In genomic region chr10:63382372-63383279, GRCm38 (mm10) we compare ENCODE assay signal across 8 mouse cellular contexts. TPM values are rescaled to one million over a fixed set of nuclear protein-coding genes. Genes with fewer than 3 reads are reported as not detected.
DNase-seq lines count a peak whose midpoint lies in the region; ATAC-seq lines count a peak whose summit lies in the region.

TSS of gene Dnajc12 (plus strand) at chr10:63382443.

- 0 out of 2 replicates have a peak, but pooled peaks cover 7% of the 10 kb centered on the region for H3K4me1 ChIP-seq in intestine, embryonic 14.5 days (replicated peaks; ENCODE audit: control insufficient read depth, insufficient read depth, low read length)

- H3K27ac ChIP-seq in intestine, embryonic 14.5 days (ENCODE audit: low read depth) = no peak within 1 kb of the TSS

- WGBS in intestine, embryonic 14.5 days = under 1% methylated on average over 28 of the region's 28 CpGs

- intact Hi-C loops in left cerebral cortex, postnatal 14 days (cut with DNase I) = loop anchor here (5.0 kb wide), 2 partner anchors 45 to 70 kb away; no protein-coding TSS in a partner anchor

- peak within 1 kb of the TSS; percentile 59 for H3K4me3 ChIP-seq in intestine, embryonic 14.5 days (ENCODE audit: low read depth, low read length)

- peak; percentile 91 for ATAC-seq in intestine, embryonic 14.5 days (replicated peaks; ENCODE audit: low FRiP score, low TSS enrichment, low read depth)

- H3K4me2 ChIP-seq in intestine, embryonic 14.5 days (ENCODE audit: low read length) = peak within 1 kb of the TSS; percentile 90

- H3K36me3 ChIP-seq in intestine, embryonic 14.5 days (ENCODE audit: control insufficient read depth, insufficient read depth, low read length) = no peaks in the 10 kb centered on the region

- H3K27me3 ChIP-seq in intestine, embryonic 14.5 days (replicated peaks; ENCODE audit: control insufficient read depth, insufficient read depth, low read length) = peaks cover 13% of the 10 kb centered on the region

- peak; percentile 42 to 51 for DNase-seq in adrenal gland, adult 18-20 months (ENCODE audit: low spot score in 2 of 2)
- DNase-seq in embryo, embryonic 11 days = peak; percentile 96
- DNase-seq in gastrocnemius, postnatal 25 days = peak; percentile 82
- peak; percentile 85 for DNase-seq in intestine, embryonic 14.5 days (ENCODE audit: low spot score)
- peak; percentile 86 to 93 for DNase-seq in left cerebral cortex, postnatal 14 days (ENCODE audit: low spot score in 2 of 2)
- DNase-seq in mesoderm, embryonic 11.5 days (ENCODE audit: low read depth, low spot score) = peak; percentile 95
- DNase-seq in right cerebral cortex, postnatal 36 days (ENCODE audit: low spot score in 2 of 2) = peak; percentile 69 to 82
- peak; percentile 91 for DNase-seq in yolk sac, embryonic 10.5 days (ENCODE audit: low spot score)

- H3K9ac ChIP-seq in intestine, embryonic 14.5 days (ENCODE audit: low read length) = peak within 1 kb of the TSS; percentile 62

- H3K9me3 ChIP-seq in intestine, embryonic 14.5 days (ENCODE audit: control insufficient read depth, low read length) = no peaks in the 10 kb centered on the region

RNA-seq across cellular contexts. Expression of gene Dnajc12, which starts in this region (rescaled TPM):
- total RNA-seq in adrenal gland, adult 18-20 months (2021) = 10 to 100 TPM; 16.1 to 22.2 TPM
- 10 to 100 TPM; 14.4 to 15.6 TPM for total RNA-seq in gastrocnemius, postnatal 25 days (2021)
- 7.5 and 8.3 TPM in 2 replicates for polyA plus RNA-seq in intestine, embryonic 14.5 days (2014; fragmentation: Nextera tagmentation; extraction: Ambion mirVana)
- 10 to 100 TPM; 13.0 to 14.0 TPM for total RNA-seq in left cerebral cortex, postnatal 14 days (2021)
